Mouse (Mus musculus) heart, adult 2 months (tissue): Measurements from ENCODE around the gene Olfr853. TPM values are rescaled to one million over a fixed set of nuclear protein-coding genes. Genes with fewer than 3 reads are reported as not detected.

Source experiments
- DNase-seq, 2 experiments: peaks; one replicate each; pipeline ENCODE4 v3.0.0; 2021
- H3K27ac ChIP-seq: fragments of 200-600 bp; 2 replicates; pipeline ENCODE4 v1.8.1; 2022
- H3K27me3 ChIP-seq: fragments of 200-500 bp; 2 replicates; pipeline ENCODE4 v1.6.1; 2012; ENCODE audit warnings: mild to moderate bottlenecking, low read length, inconsistent platforms, mixed read lengths; ENCODE audit not compliant: control insufficient read depth, insufficient read depth
- H3K36me3 ChIP-seq: fragments of 200-500 bp; 2 replicates; pipeline ENCODE4 v1.6.1; 2012; ENCODE audit warnings: low read length, inconsistent platforms; ENCODE audit not compliant: control insufficient read depth, insufficient read depth
- H3K4me1 ChIP-seq: fragments of 200-500 bp; 2 replicates; pipeline ENCODE4 v1.6.1; 2011; ENCODE audit warnings: low read length; ENCODE audit not compliant: control insufficient read depth, insufficient read depth
- H3K4me3 ChIP-seq: fragments of 200-600 bp; 2 replicates; pipeline ENCODE4 v1.8.1; 2022
- H3K79me2 ChIP-seq: fragments of 200-500 bp; replicated peaks from 2 replicates; pipeline ENCODE4 v1.6.1; 2012; ENCODE audit warnings: mild to moderate bottlenecking, inconsistent platforms, low read length, moderate library complexity, mixed read lengths; ENCODE audit not compliant: control insufficient read depth, insufficient read depth
- H3K9ac ChIP-seq: fragments of 200-500 bp; 2 replicates; pipeline ENCODE4 v1.6.1; 2012; ENCODE audit warnings: low read depth, mild to moderate bottlenecking, control low read depth, inconsistent platforms, low read length, mixed read lengths
- CTCF ChIP-seq: fragments of 200-600 bp; IDR thresholded peaks from 2 replicates; pipeline ENCODE4 v1.8.1; 2022; ENCODE audit warnings: antibody characterized with exemption, mild to moderate bottlenecking, moderate library complexity
- EP300 ChIP-seq: fragments of 200-500 bp; IDR thresholded peaks from 2 replicates; pipeline ENCODE4 v1.6.1; 2011; ENCODE audit warnings: low read depth, low read length, control low read depth; ENCODE audit not compliant: insufficient read depth
- POLR2A ChIP-seq: fragments of 200-500 bp; IDR thresholded peaks from 2 replicates; pipeline ENCODE4 v1.6.1; 2011; ENCODE audit warnings: mild to moderate bottlenecking, low read depth, low read length, control low read depth; ENCODE audit not compliant: insufficient read depth
- WGBS: fragments of 180-500 bp; shearing (Covaris S2); methylation state at CpG from one replicate; pipeline ENCODE4 v1.1.7; 2018; 5-methylcytosine and 5-hydroxymethylcytosine counted together
- intact Hi-C: fragments of 180-260 bp; cut with DNase I; formaldehyde crosslinking; loops from one replicate; pipeline ENCODE4 v1.15.1; 2025
- long read RNA-seq: library from polyadenylated mRNA; stranded (forward); transcript quantifications from one replicate; pipeline ENCODE4 v2.0.0, GENCODE M21; 2021
- polyA plus RNA-seq: library from polyadenylated mRNA; depleted of rRNA; stranded (reverse); fragments of >200 nt; gene quantifications from 2 replicates; pipeline ENCODE4 v1.2.3, GENCODE M21; 2012; rRNA removed
- total RNA-seq, 2 experiments: library from RNA; stranded (reverse); gene quantifications; 2 replicates each; pipeline ENCODE4 v1.2.3; 2021

Gene Olfr853
- total RNA-seq (not detected), polyA plus RNA-seq (not detected in 2 replicates)
- long read RNA-seq, result 0 reads

- Histone ChIP-seq H3K36me3 (no peaks in the 10 kb centered on the region), H3K4me3 (no peak within 1 kb of the TSS), H3K27ac (no peak within 1 kb of the TSS), H3K79me2 (no peaks in the 10 kb centered on the region), H3K9ac (no peak within 1 kb of the TSS), H3K27me3 (no peaks in the 10 kb centered on the region), H3K4me1 (no peaks in the 10 kb centered on the region)
- WGBS, result 65% methylated on average over 1 of the region's 1 CpGs
- DNase-seq, result no peak
- TF ChIP-seq CTCF, result no peak
- TF ChIP-seq EP300, result no peak
- TF ChIP-seq POLR2A, result no peak
- intact Hi-C loops, result no loop called here
Measured at GRCm38 (mm10) chr9:19540976-19541375, at the start of gene Olfr853. Gene Olfr853 (minus strand): TSS chr9:19541076.

- DNase-seq, result no peak
- Histone ChIP-seq H3K27me3 (no peaks in the 10 kb centered on the region), H3K9ac (no peak within 1 kb of the TSS), H3K79me2 (no peaks in the 10 kb centered on the region), H3K27ac (no peak within 1 kb of the TSS), H3K4me1 (no peaks in the 10 kb centered on the region), H3K36me3 (no peaks in the 10 kb centered on the region), H3K4me3 (no peak within 1 kb of the TSS)
- no peak for TF ChIP-seq CTCF
- TF ChIP-seq EP300, result no peak
- no peak for TF ChIP-seq POLR2A
- intact Hi-C loops, result no loop called here
Measured at GRCm38 (mm10) chr9:19582317-19582716, 41.4 kb upstream of the Olfr853 start, which contains the start of gene Olfr855. Gene Olfr855 (plus strand): TSS chr9:19582617.

DNA sequence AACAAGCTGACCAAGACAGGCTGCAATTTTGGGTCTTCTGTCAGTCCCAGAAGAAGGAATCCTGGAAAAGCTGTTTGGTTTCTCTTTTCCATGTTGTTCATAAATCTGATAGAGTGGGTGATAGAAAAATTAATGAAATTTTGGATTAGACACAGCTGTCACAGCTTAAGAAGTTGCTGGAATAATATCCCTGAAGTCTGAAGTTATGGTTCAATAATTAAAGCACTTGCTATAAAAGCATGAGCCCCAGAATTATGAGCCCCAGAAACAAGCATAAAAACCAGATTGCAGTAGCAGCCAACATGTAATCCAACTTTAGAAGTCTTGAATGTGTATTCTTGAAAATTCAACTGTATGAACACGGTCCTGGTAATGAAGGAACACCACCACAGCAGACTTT is 26.4 kb upstream of the Olfr853 start, which contains the start of gene Olfr854:
Olfr854 (minus strand) TSS at position 101 of the 400 bp plus-strand sequence.
- Histone ChIP-seq H3K4me3 (no peak within 1 kb of the TSS), H3K27me3 (no peaks in the 10 kb centered on the region), H3K27ac (no peak within 1 kb of the TSS), H3K9ac (no peak within 1 kb of the TSS), H3K79me2 (no peaks in the 10 kb centered on the region), H3K36me3 (no peaks in the 10 kb centered on the region), H3K4me1 (no peaks in the 10 kb centered on the region)
- TF ChIP-seq EP300 (no peak), CTCF (no peak), POLR2A (no peak)
- DNase-seq, result no peak
- 35% methylated on average over 1 of the region's 1 CpGs for WGBS
- intact Hi-C loops, result no loop called here

DNA sequence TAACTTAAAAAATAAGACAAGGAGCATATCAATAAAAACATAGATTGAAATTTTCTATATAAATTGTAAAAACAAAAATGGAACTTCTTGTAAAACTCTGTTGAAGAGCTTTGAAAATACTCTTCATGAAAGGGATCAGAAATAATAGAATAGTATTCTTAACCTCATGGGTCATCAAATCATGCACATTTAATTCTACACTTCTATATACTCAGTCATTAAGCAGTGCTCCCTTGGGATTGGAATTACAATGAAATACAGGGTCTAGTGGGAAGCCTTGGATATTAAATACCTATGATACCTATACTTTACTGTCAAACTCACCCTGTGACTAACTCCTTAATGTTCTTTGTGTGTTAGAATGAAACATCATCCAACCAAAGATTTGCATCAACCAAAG is 47.9 kb downstream of the Olfr853 start, which contains the start of gene Olfr851:
Olfr851 (plus strand) TSS at position 301 of the 400 bp plus-strand sequence.
- Histone ChIP-seq H3K4me1 (no peaks in the 10 kb centered on the region), H3K79me2 (no peaks in the 10 kb centered on the region), H3K36me3 (no peaks in the 10 kb centered on the region), H3K4me3 (no peak within 1 kb of the TSS), H3K27ac (no peak within 1 kb of the TSS), H3K27me3 (no peaks in the 10 kb centered on the region), H3K9ac (no peak within 1 kb of the TSS)
- no peak for DNase-seq
- intact Hi-C loops, result no loop called here
- no peak for TF ChIP-seq POLR2A
- no peak for TF ChIP-seq CTCF
- TF ChIP-seq EP300, result no peak

Other genes starting within 250 kb of the Olfr853 start
- not detected for gene Olfr844, start 224.7 kb downstream of the Olfr853 start, total RNA-seq
- not detected in 2 replicates for gene Olfr844, start 224.7 kb downstream of the Olfr853 start, polyA plus RNA-seq
- not detected for gene Olfr845, start 204.6 kb downstream of the Olfr853 start, total RNA-seq
- not detected in 2 replicates for gene Olfr845, start 204.6 kb downstream of the Olfr853 start, polyA plus RNA-seq
- not detected for gene Olfr846, start 177.1 kb downstream of the Olfr853 start, total RNA-seq
- gene Olfr846, start 177.1 kb downstream of the Olfr853 start, polyA plus RNA-seq, result not detected in 2 replicates
- gene Olfr847, start 162.4 kb downstream of the Olfr853 start, total RNA-seq, result not detected
- not detected in 2 replicates for gene Olfr847, start 162.4 kb downstream of the Olfr853 start, polyA plus RNA-seq
- gene Olfr849, start 100.8 kb downstream of the Olfr853 start, total RNA-seq, result not detected
- not detected in 2 replicates for gene Olfr849, start 100.8 kb downstream of the Olfr853 start, polyA plus RNA-seq
- gene Olfr850, start 62.8 kb downstream of the Olfr853 start, total RNA-seq, result not detected
- gene Olfr850, start 62.8 kb downstream of the Olfr853 start, polyA plus RNA-seq, result not detected in 2 replicates
- gene Olfr851, start 47.8 kb downstream of the Olfr853 start, total RNA-seq, result not detected
- not detected in 2 replicates for gene Olfr851, start 47.8 kb downstream of the Olfr853 start, polyA plus RNA-seq
- not detected for gene Olfr854, start 26.3 kb upstream of the Olfr853 start, total RNA-seq
- gene Olfr854, start 26.3 kb upstream of the Olfr853 start, polyA plus RNA-seq, result not detected in 2 replicates
- gene Olfr855, start 41.5 kb upstream of the Olfr853 start, total RNA-seq, result not detected
- gene Olfr855, start 41.5 kb upstream of the Olfr853 start, polyA plus RNA-seq, result not detected in 2 replicates
- gene Zfp317, start 81.0 kb upstream of the Olfr853 start, total RNA-seq, result 10 to 100 TPM; 14.2 to 14.8 TPM
- 7.2 and 12.7 TPM in 2 replicates for gene Zfp317, start 81.0 kb upstream of the Olfr853 start, polyA plus RNA-seq
- gene Olfr857, start 168.4 kb upstream of the Olfr853 start, total RNA-seq, result not detected
- gene Olfr857, start 168.4 kb upstream of the Olfr853 start, polyA plus RNA-seq, result not detected in 2 replicates
- not detected for gene Olfr58, start 239.2 kb upstream of the Olfr853 start, total RNA-seq
- not detected in 2 replicates for gene Olfr58, start 239.2 kb upstream of the Olfr853 start, polyA plus RNA-seq